In genomic region chr1:168226150-168226549, GRCm38 (mm10) we compare ENCODE assay signal across 12 mouse cellular contexts.
A peak's percentile ranks its signal among the peaks of the same experiment; 100 is the strongest.
DNase-seq lines count a peak whose midpoint lies in the region; ATAC-seq and TF ChIP-seq lines count a peak whose summit lies in the region.
"Had no signal": no experiment of that assay in that cellular context is flagged by ENCODE, and none has a peak within 500 bp of the region (broad histone marks: within the 10 kb centered on the region; RNA-seq: fewer than 3 reads in every experiment).

No protein-coding gene starts in this region.

- no peak overlapping the region for H3K27ac ChIP-seq in gastrocnemius, adult 2 months
- peak overlapping the region; percentile 31 for H3K27ac ChIP-seq in midbrain, embryonic 12.5 days (replicated peaks)
- no peak overlapping the region for H3K27ac ChIP-seq in midbrain, embryonic 10.5 days (replicated peaks)
- H3K27ac ChIP-seq in hindbrain, embryonic 16.5 days (ENCODE audit: low read depth, low read length), result no peak overlapping the region
- no peak overlapping the region for H3K27ac ChIP-seq in neural tube, embryonic 15.5 days (replicated peaks)
- H3K27ac ChIP-seq in kidney, embryonic 14.5 days (ENCODE audit: low read depth, low read length), result no peak overlapping the region
- H3K27ac ChIP-seq: heart, embryonic 13.5 days; intestine, embryonic 15.5 days had no signal

- DNase-seq in gastrocnemius, adult 2 months, result peak; percentile 41
- no peak for DNase-seq in gastrocnemius, postnatal 25 days
- no peak for DNase-seq in midbrain, embryonic 10.5 days (ENCODE audit: low spot score)
- no peak for DNase-seq in adrenal gland, postnatal 36 days
- DNase-seq: lung, adult 2 months; thymus, postnatal 25 days had no signal

- H3K9ac ChIP-seq in midbrain, embryonic 12.5 days (replicated peaks), result no peak overlapping the region
- H3K9ac ChIP-seq in hindbrain, embryonic 16.5 days (ENCODE audit: low read depth, low read length), result no peak overlapping the region
- H3K9ac ChIP-seq in neural tube, embryonic 15.5 days (replicated peaks), result no peak overlapping the region
- no peak overlapping the region for H3K9ac ChIP-seq in kidney, embryonic 14.5 days (ENCODE audit: low read depth, low read length)
- H3K9ac ChIP-seq: heart, embryonic 13.5 days; intestine, embryonic 15.5 days had no signal

- 49% methylated on average over 6 of the region's 6 CpGs for WGBS in midbrain, embryonic 12.5 days
- 76% methylated on average over 6 of the region's 6 CpGs for WGBS in midbrain, embryonic 10.5 days
- WGBS in hindbrain, embryonic 16.5 days, result 37% methylated on average over 6 of the region's 6 CpGs
- 33% methylated on average over 6 of the region's 6 CpGs for WGBS in neural tube, embryonic 15.5 days
- 56% methylated on average over 6 of the region's 6 CpGs for WGBS in kidney, embryonic 14.5 days

- H3K4me2 ChIP-seq in midbrain, embryonic 12.5 days (replicated peaks), result no peak overlapping the region
- H3K4me2 ChIP-seq in hindbrain, embryonic 16.5 days (ENCODE audit: low read length), result no peak overlapping the region
- H3K4me2 ChIP-seq in neural tube, embryonic 15.5 days, result no peak overlapping the region
- no peak overlapping the region for H3K4me2 ChIP-seq in kidney, embryonic 14.5 days (replicated peaks; ENCODE audit: low read depth, low read length)
- H3K4me2 ChIP-seq: heart, embryonic 13.5 days; intestine, embryonic 15.5 days had no signal

- ATAC-seq in midbrain, embryonic 12.5 days (ENCODE audit: low FRiP score, low read depth), result peak; percentile 46; the same call in 1 of the 2 replicates
- ATAC-seq in hindbrain, embryonic 16.5 days, result peak; percentile 48
- peak; percentile 32 for ATAC-seq in neural tube, embryonic 15.5 days (ENCODE audit: low FRiP score)
- no peak for ATAC-seq in kidney, embryonic 14.5 days (ENCODE audit: low FRiP score, low TSS enrichment)
- ATAC-seq: intestine, embryonic 15.5 days had no signal

- no peaks in the 10 kb centered on the region for H3K36me3 ChIP-seq in midbrain, embryonic 12.5 days
- H3K36me3 ChIP-seq in midbrain, embryonic 10.5 days, result no peaks in the 10 kb centered on the region
- H3K36me3 ChIP-seq in hindbrain, embryonic 16.5 days (ENCODE audit: control insufficient read depth, insufficient read depth, low read length), result no peaks in the 10 kb centered on the region
- H3K36me3 ChIP-seq in neural tube, embryonic 15.5 days, result no peaks in the 10 kb centered on the region
- H3K36me3 ChIP-seq in kidney, embryonic 14.5 days (ENCODE audit: control insufficient read depth, insufficient read depth, low read length), result no peaks in the 10 kb centered on the region
- H3K36me3 ChIP-seq: heart, embryonic 13.5 days; intestine, embryonic 15.5 days had no signal

- peaks cover 3% of the 10 kb centered on the region for H3K27me3 ChIP-seq in midbrain, embryonic 12.5 days
- no peaks in the 10 kb centered on the region for H3K27me3 ChIP-seq in midbrain, embryonic 10.5 days (ENCODE audit: low read depth, poor library complexity, severe bottlenecking)
- no peaks in the 10 kb centered on the region for H3K27me3 ChIP-seq in hindbrain, embryonic 16.5 days (replicated peaks; ENCODE audit: control insufficient read depth, insufficient read depth, low read length)
- H3K27me3 ChIP-seq in neural tube, embryonic 15.5 days (replicated peaks), result no peaks in the 10 kb centered on the region
- H3K27me3 ChIP-seq in kidney, embryonic 14.5 days (ENCODE audit: control insufficient read depth, insufficient read depth, low read length), result no peaks in the 10 kb centered on the region
- H3K27me3 ChIP-seq: heart, embryonic 13.5 days; intestine, embryonic 15.5 days had no signal

- intact Hi-C loops in gastrocnemius, adult 2 months (cut with DNase I), result loop anchor here (5.0 kb wide), 1 partner anchor 1126 kb away; no protein-coding TSS in a partner anchor

- no peak overlapping the region for H3K4me3 ChIP-seq in gastrocnemius, adult 2 months
- no peak overlapping the region for H3K4me3 ChIP-seq in midbrain, embryonic 12.5 days
- H3K4me3 ChIP-seq in midbrain, embryonic 10.5 days, result no peak overlapping the region
- H3K4me3 ChIP-seq in hindbrain, embryonic 16.5 days (ENCODE audit: low read length), result no peak overlapping the region
- H3K4me3 ChIP-seq in neural tube, embryonic 15.5 days (replicated peaks), result no peak overlapping the region
- H3K4me3 ChIP-seq in kidney, embryonic 14.5 days (ENCODE audit: low read length), result no peak overlapping the region
- H3K4me3 ChIP-seq: heart, embryonic 13.5 days; intestine, embryonic 15.5 days had no signal

- peaks cover 43% of the 10 kb centered on the region for H3K4me1 ChIP-seq in midbrain, embryonic 12.5 days
- H3K4me1 ChIP-seq in midbrain, embryonic 10.5 days, result peaks cover 43% of the 10 kb centered on the region
- peaks cover 33% of the 10 kb centered on the region for H3K4me1 ChIP-seq in hindbrain, embryonic 16.5 days (ENCODE audit: control insufficient read depth, insufficient read depth, low read depth, low read length)
- peaks cover 56% of the 10 kb centered on the region for H3K4me1 ChIP-seq in neural tube, embryonic 15.5 days
- peaks cover 57% of the 10 kb centered on the region for H3K4me1 ChIP-seq in kidney, embryonic 14.5 days (ENCODE audit: control insufficient read depth, insufficient read depth, low read length)

- no peak for TF ChIP-seq CTCF in gastrocnemius, adult 2 months (IDR thresholded peaks at IDR 0.05)

- no peaks in the 10 kb centered on the region for H3K9me3 ChIP-seq in midbrain, embryonic 12.5 days
- H3K9me3 ChIP-seq in midbrain, embryonic 10.5 days (replicated peaks), result no peaks in the 10 kb centered on the region
- no peaks in the 10 kb centered on the region for H3K9me3 ChIP-seq in hindbrain, embryonic 16.5 days (ENCODE audit: control insufficient read depth, low read length)
- H3K9me3 ChIP-seq in neural tube, embryonic 15.5 days (replicated peaks), result no peaks in the 10 kb centered on the region
- no peaks in the 10 kb centered on the region for H3K9me3 ChIP-seq in kidney, embryonic 14.5 days (ENCODE audit: control insufficient read depth, low read length)
- H3K9me3 ChIP-seq: heart, embryonic 13.5 days; intestine, embryonic 15.5 days had no signal
